Mouse (Mus musculus) brain, embryonic 14.5 days (tissue): ENCODE measurements around the gene Scfd2.

Experiments used
- CTCF ChIP-seq: fragments of 200-500 bp; IDR thresholded peaks from 2 replicates; pipeline ENCODE4 v1.5.1; 2012; ENCODE audit warnings: inconsistent platforms, mild to moderate bottlenecking, moderate library complexity, borderline replicate concordance; ENCODE audit not compliant: insufficient read depth, insufficient read length; ENCODE audit errors: extremely low read depth
- POLR2A ChIP-seq: fragments of 200-500 bp; IDR thresholded peaks from 2 replicates; pipeline ENCODE4 v1.6.1; 2012; ENCODE audit warnings: mild to moderate bottlenecking, inconsistent platforms, borderline replicate concordance; ENCODE audit not compliant: poor library complexity, insufficient read depth, insufficient read length, severe bottlenecking; ENCODE audit errors: extremely low read depth

DNA sequence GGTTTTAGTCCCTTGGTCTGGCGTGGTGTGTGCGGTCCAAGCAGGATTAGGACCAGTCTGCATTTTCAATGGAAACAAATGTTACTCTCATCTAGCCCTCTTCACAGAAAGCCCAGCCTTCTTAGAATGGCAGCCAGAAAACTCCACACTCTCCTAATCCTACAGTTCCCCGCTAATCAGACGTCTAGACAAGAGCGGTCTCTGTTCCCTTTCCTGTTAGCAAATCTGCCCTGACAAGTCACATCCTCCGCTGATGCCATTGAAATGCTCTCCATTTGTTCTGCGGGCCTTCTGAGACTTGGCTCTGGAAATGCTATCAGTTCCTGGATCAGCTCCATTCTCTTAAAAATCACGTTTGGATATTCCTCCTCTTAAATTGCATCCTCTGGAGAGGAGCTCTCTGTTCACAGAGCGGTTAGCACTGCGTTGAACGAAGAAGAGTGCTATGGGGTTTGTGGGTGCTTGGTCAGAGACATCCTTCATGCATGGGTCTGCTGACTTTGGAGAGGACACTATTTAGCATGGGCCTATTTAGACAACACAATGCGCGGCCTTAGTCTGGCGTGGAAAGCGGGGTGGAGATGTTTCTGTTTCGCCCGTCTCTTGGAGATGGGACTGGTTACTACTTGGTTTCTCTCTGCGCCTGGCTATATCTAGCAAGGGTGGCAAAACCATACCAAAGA is 358.3 kb downstream of the Scfd2 start:
- TF ChIP-seq CTCF (no peak), POLR2A (no peak)
